Mouse (Mus musculus): ENCODE results near the gene Aak1. TPM values are rescaled to one million over a fixed set of nuclear protein-coding genes. Genes with fewer than 3 reads are reported as not detected.

The Aak1 gene
- total and polyA plus RNA-seq, 2 experiments: 2.6 to 7.2 TPM

- Histone ChIP-seq H3K9ac (ENCODE audit: low read depth, low read length) (no peak overlapping the region), H3K27ac (replicated peaks; ENCODE audit: insufficient read depth, low read depth, low read length) (no peak overlapping the region), H3K79me2 (ENCODE audit: control insufficient read depth, insufficient read depth, low read length) (no peaks in the 10 kb centered on the region), H3K4me1 (ENCODE audit: control insufficient read depth, insufficient read depth, low read length) (no peaks in the 10 kb centered on the region), H3K4me3 (ENCODE audit: insufficient read depth, low read depth, low read length) (no peak overlapping the region), H3K27me3 (ENCODE audit: control insufficient read depth, insufficient read depth, low read length) (no peaks in the 10 kb centered on the region), H3K36me3 (ENCODE audit: control insufficient read depth, insufficient read depth, low read length) (peaks cover 14% of the 10 kb centered on the region)
- WGBS: 70% methylated on average over 6 of the region's 6 CpGs
- no peak for DNase-seq (ENCODE audit: extremely low read depth, low read depth, low spot score)
- no peak for TF ChIP-seq POLR2A (IDR thresholded peaks at IDR 0.05; ENCODE audit: extremely low read depth, insufficient read depth, low read length)
Measured at GRCm38 (mm10) chr6:86978909-86979265, 129.6 kb downstream of the Aak1 start.

DNA sequence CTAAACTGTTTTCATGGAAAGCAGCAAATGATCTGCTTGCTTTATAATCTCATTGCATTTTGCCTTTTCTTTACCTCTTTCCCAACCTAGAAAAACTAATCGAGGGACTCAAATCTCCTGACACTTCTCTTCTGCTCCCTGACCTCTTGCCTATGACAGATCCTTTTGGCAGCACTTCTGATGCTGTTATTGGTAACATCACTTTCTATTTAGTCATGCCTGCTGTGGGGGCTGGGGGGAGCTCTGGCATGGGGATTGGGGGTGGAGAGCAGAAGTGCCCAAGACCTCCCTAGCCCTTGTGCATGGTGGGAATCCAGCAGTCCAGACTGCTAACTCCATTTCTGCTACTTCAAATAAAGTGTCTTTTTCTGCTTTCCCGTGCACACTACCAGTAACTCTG is 131.9 kb downstream of the Aak1 start:
- no peak for TF ChIP-seq POLR2A (IDR thresholded peaks at IDR 0.05; ENCODE audit: extremely low read depth, insufficient read depth, low read length)
- no peaks in the 10 kb centered on the region; the same call in 1 of the 2 replicates for H3K79me2 ChIP-seq (ENCODE audit: control insufficient read depth, insufficient read depth, low read length)
- peaks cover 14% of the 10 kb centered on the region for H3K36me3 ChIP-seq (ENCODE audit: control insufficient read depth, insufficient read depth, low read length)
- WGBS: 62% methylated on average over 2 of the region's 2 CpGs
- H3K9ac ChIP-seq (ENCODE audit: low read depth, low read length): no peak overlapping the region
- no peaks in the 10 kb centered on the region for H3K4me1 ChIP-seq (ENCODE audit: control insufficient read depth, insufficient read depth, low read length)
- H3K4me3 ChIP-seq (ENCODE audit: insufficient read depth, low read depth, low read length): no peak overlapping the region
- H3K27me3 ChIP-seq (ENCODE audit: control insufficient read depth, insufficient read depth, low read length): no peaks in the 10 kb centered on the region
- H3K27ac ChIP-seq (replicated peaks; ENCODE audit: insufficient read depth, low read depth, low read length): no peak overlapping the region
- DNase-seq (ENCODE audit: extremely low read depth, low read depth, low spot score): no peak

- DNase-seq (ENCODE audit: extremely low read depth, low read depth, low spot score): no peak
- Histone ChIP-seq H3K27me3 (ENCODE audit: control insufficient read depth, insufficient read depth, low read length) (no peaks in the 10 kb centered on the region), H3K9ac (ENCODE audit: low read depth, low read length) (no peak overlapping the region), H3K27ac (replicated peaks; ENCODE audit: insufficient read depth, low read depth, low read length) (no peak overlapping the region), H3K36me3 (ENCODE audit: control insufficient read depth, insufficient read depth, low read length) (peaks cover 12% of the 10 kb centered on the region), H3K79me2 (ENCODE audit: control insufficient read depth, insufficient read depth, low read length) (no peaks in the 10 kb centered on the region; the same call in 1 of the 2 replicates), H3K4me1 (ENCODE audit: control insufficient read depth, insufficient read depth, low read length) (no peaks in the 10 kb centered on the region), H3K4me3 (ENCODE audit: insufficient read depth, low read depth, low read length) (no peak overlapping the region)
- WGBS: 90% methylated on average over 8 of the region's 8 CpGs
- TF ChIP-seq CTCF (IDR thresholded peaks at IDR 0.05; ENCODE audit: low read depth, low read length) (no peak), POLR2A (IDR thresholded peaks at IDR 0.05; ENCODE audit: extremely low read depth, insufficient read depth, low read length) (no peak)
Measured at GRCm38 (mm10) chr6:86985314-86986106, 136.2 kb downstream of the Aak1 start.

GRCm38 (mm10) chr6:86989576-86989975 is 140.3 kb downstream of the Aak1 start:
- Histone ChIP-seq H3K79me2 (ENCODE audit: control insufficient read depth, insufficient read depth, low read length) (no peaks in the 10 kb centered on the region; the same call in 1 of the 2 replicates), H3K4me1 (ENCODE audit: control insufficient read depth, insufficient read depth, low read length) (no peaks in the 10 kb centered on the region), H3K27ac (replicated peaks; ENCODE audit: insufficient read depth, low read depth, low read length) (no peak overlapping the region), H3K9ac (ENCODE audit: low read depth, low read length) (no peak overlapping the region), H3K4me3 (ENCODE audit: insufficient read depth, low read depth, low read length) (no peak overlapping the region), H3K27me3 (ENCODE audit: control insufficient read depth, insufficient read depth, low read length) (no peaks in the 10 kb centered on the region), H3K36me3 (ENCODE audit: control insufficient read depth, insufficient read depth, low read length) (peaks cover 4% of the 10 kb centered on the region; the same call in 1 of the 2 replicates)
- WGBS: 72% methylated on average over 6 of the region's 6 CpGs
- no peak for TF ChIP-seq CTCF (IDR thresholded peaks at IDR 0.05; ENCODE audit: low read depth, low read length)
- TF ChIP-seq POLR2A (IDR thresholded peaks at IDR 0.05; ENCODE audit: extremely low read depth, insufficient read depth, low read length): no peak
- no peak for DNase-seq (ENCODE audit: extremely low read depth, low read depth, low spot score)

- 98% methylated on average over 3 of the region's 3 CpGs for WGBS
Measured at GRCm38 (mm10) chr6:86991041-86991440, 141.7 kb downstream of the Aak1 start.

GRCm38 (mm10) chr6:86992349-86992748 is 143.0 kb downstream of the Aak1 start:
- no peak for TF ChIP-seq CTCF (IDR thresholded peaks at IDR 0.05; ENCODE audit: low read depth, low read length)
- no peak for TF ChIP-seq POLR2A (IDR thresholded peaks at IDR 0.05; ENCODE audit: extremely low read depth, insufficient read depth, low read length)
- Histone ChIP-seq H3K79me2 (ENCODE audit: control insufficient read depth, insufficient read depth, low read length) (no peaks in the 10 kb centered on the region), H3K27me3 (ENCODE audit: control insufficient read depth, insufficient read depth, low read length) (no peaks in the 10 kb centered on the region), H3K36me3 (ENCODE audit: control insufficient read depth, insufficient read depth, low read length) (peaks cover 5% of the 10 kb centered on the region; the same call in 1 of the 2 replicates), H3K9ac (ENCODE audit: low read depth, low read length) (no peak overlapping the region), H3K27ac (replicated peaks; ENCODE audit: insufficient read depth, low read depth, low read length) (no peak overlapping the region), H3K4me3 (ENCODE audit: insufficient read depth, low read depth, low read length) (no peak overlapping the region), H3K4me1 (ENCODE audit: control insufficient read depth, insufficient read depth, low read length) (no peaks in the 10 kb centered on the region)
- no peak for DNase-seq (ENCODE audit: extremely low read depth, low read depth, low spot score)
- 98% methylated on average over 8 of the region's 8 CpGs for WGBS

More at GRCm38 (mm10) chr6:86991041-86991440, 141.7 kb downstream of the Aak1 start:
- Histone ChIP-seq H3K4me3 (ENCODE audit: insufficient read depth, low read depth, low read length) (no peak overlapping the region), H3K9ac (ENCODE audit: low read depth, low read length) (no peak overlapping the region), H3K4me1 (ENCODE audit: control insufficient read depth, insufficient read depth, low read length) (no peaks in the 10 kb centered on the region), H3K36me3 (ENCODE audit: control insufficient read depth, insufficient read depth, low read length) (peaks cover 5% of the 10 kb centered on the region; the same call in 1 of the 2 replicates), H3K27ac (replicated peaks; ENCODE audit: insufficient read depth, low read depth, low read length) (no peak overlapping the region), H3K79me2 (ENCODE audit: control insufficient read depth, insufficient read depth, low read length) (no peaks in the 10 kb centered on the region), H3K27me3 (ENCODE audit: control insufficient read depth, insufficient read depth, low read length) (no peaks in the 10 kb centered on the region)
- DNase-seq (ENCODE audit: extremely low read depth, low read depth, low spot score): no peak
- TF ChIP-seq CTCF (IDR thresholded peaks at IDR 0.05; ENCODE audit: low read depth, low read length): no peak
- no peak for TF ChIP-seq POLR2A (IDR thresholded peaks at IDR 0.05; ENCODE audit: extremely low read depth, insufficient read depth, low read length)
